Mouse (Mus musculus): Measurements from ENCODE around the gene Zfhx2. TPM values are rescaled to one million over a fixed set of nuclear protein-coding genes. Genes with fewer than 3 reads are reported as not detected.

Gene Zfhx2
- total RNA-seq, 2 experiments from 2014 or later, result 37.5 to 47.1 TPM

- peak; percentile 99 to 100 for DNase-seq (ENCODE audit: low spot score in 2 of 2)
Observed at GRCm38 (mm10) chr14:55014991-55015766, 76.9 kb downstream of the Zfhx2 start, which contains the start of gene Ngdn. Ngdn (plus strand) TSS chr14:55015454.

DNA sequence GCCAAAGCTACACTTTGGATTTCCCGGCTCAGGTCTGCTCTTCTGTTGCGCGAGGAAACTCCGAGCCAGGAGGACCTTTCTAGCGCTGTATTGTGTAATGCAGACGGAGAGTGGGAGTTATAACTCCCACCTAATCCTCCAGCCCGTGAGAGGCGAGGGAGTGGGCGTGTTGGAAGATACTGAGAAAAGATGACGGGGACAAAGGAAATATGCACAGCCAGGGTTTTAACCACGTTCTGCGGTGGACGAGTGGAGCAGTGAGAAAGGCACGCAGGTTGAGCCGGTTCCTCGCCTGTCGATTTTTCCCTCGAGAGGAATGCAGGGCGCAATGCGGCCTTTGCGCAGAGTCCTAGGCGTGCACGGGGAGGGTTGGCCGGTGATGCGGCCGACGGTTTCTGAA lies 77.5 kb downstream of the Zfhx2 start:
- peak in 1 of 2 experiments; percentile 89 for DNase-seq (ENCODE audit: low spot score in 2 of 2)
- intact Hi-C loops (cut with DNase I), result loop anchor here (1.0 to 5.0 kb wide), 3 partner anchors 114 to 302 kb away; partner anchors contain the start of gene Cebpe

More at GRCm38 (mm10) chr14:55014991-55015766, 76.9 kb downstream of the Zfhx2 start, which contains the start of gene Ngdn:
- intact Hi-C loops (cut with DNase I), result loop anchor here (1.0 to 5.0 kb wide), 3 partner anchors 115 to 303 kb away; partner anchors contain the start of gene Cebpe

- no peak for DNase-seq (ENCODE audit: low spot score in 2 of 2)
- intact Hi-C loops (cut with DNase I), result loop anchor here (5.0 kb wide), 1 partner anchor 299 kb away; the partner anchor contains the start of gene Cebpe
Observed at GRCm38 (mm10) chr14:55011116-55011515, 81.0 kb downstream of the Zfhx2 start.

Other genes with a start within 250 kb of the Zfhx2 start
- 10 to 100 TPM; 17.7 to 23.0 TPM for gene Homez, start 221.4 kb downstream of the Zfhx2 start, total RNA-seq (2021)
- gene Ppp1r3e, start 214.8 kb downstream of the Zfhx2 start, total RNA-seq (2021), result 10 to 100 TPM; 13.5 to 16.4 TPM
- 100 to 1,000 TPM; 135 to 136 TPM for gene Bcl2l2, start 208.9 kb downstream of the Zfhx2 start, total RNA-seq (2021)
- 10 to 100 TPM in 1 of 2 experiments, 1 to 10 TPM in 1; 3.2 to 16.8 TPM for gene Gm20521, start 208.9 kb downstream of the Zfhx2 start, total RNA-seq (2021)
- 100 to 1,000 TPM; 204 to 231 TPM for gene Pabpn1, start 199.8 kb downstream of the Zfhx2 start, total RNA-seq (2021)
- 100 to 1,000 TPM; 628 to 630 TPM for gene Slc22a17, start 179.2 kb downstream of the Zfhx2 start, total RNA-seq (2021)
- gene Efs, start 166.2 kb downstream of the Zfhx2 start, total RNA-seq (2021), result 1 to 10 TPM; 7.4 to 8.1 TPM
- gene Il25, start 159.6 kb downstream of the Zfhx2 start, total RNA-seq (2021), result not detected
- 10 to 100 TPM; 48.1 to 63.0 TPM for gene Cmtm5, start 156.1 kb downstream of the Zfhx2 start, total RNA-seq (2021)
- 1 to 10 TPM; 5.4 to 8.7 TPM for gene Myh6, start 125.4 kb downstream of the Zfhx2 start, total RNA-seq (2021)
- gene Gm17428, start 115.4 kb downstream of the Zfhx2 start, total RNA-seq (2021), result not detected
- gene Myh7, start 97.7 kb downstream of the Zfhx2 start, total RNA-seq (2021), result 10 to 100 TPM; 18.0 to 19.6 TPM
- 10 to 100 TPM; 23.0 to 26.4 TPM for gene Ngdn, start 76.9 kb downstream of the Zfhx2 start, total RNA-seq (2021)
- gene Thtpa, start 2.5 kb upstream of the Zfhx2 start, total RNA-seq (2021), result 10 to 100 TPM; 23.8 to 25.0 TPM
- gene Ap1g2, start 14.3 kb upstream of the Zfhx2 start, total RNA-seq (2021), result 10 to 100 TPM; 10.3 to 11.3 TPM
- gene Jph4, start 24.6 kb upstream of the Zfhx2 start, total RNA-seq (2021), result 100 to 1,000 TPM; 317 to 338 TPM
- gene Dhrs2, start 129.7 kb upstream of the Zfhx2 start, total RNA-seq (2021), result not detected

All from left cerebral cortex, postnatal 25 days (tissue).